Mouse (Mus musculus): ENCODE measurements at regions not wholly inside any gene's neighbourhood (a gene's known extent, or its start where the extent isn't known, plus 50 kb on each side); places are given as distances from the start of the nearest gene placed in this dataset.

GRCm38 (mm10) chr13:39329794-39330193 lies 369.1 kb upstream of the Slc35b3 start:
- Histone ChIP-seq H3K4me2 (replicated peaks; ENCODE audit: low read depth, low read length) (no peak overlapping the region), H3K27ac (ENCODE audit: low read length) (no peak overlapping the region), H3K9me3 (ENCODE audit: control insufficient read depth, low read depth, low read length) (no peaks in the 10 kb centered on the region), H3K9ac (replicated peaks; ENCODE audit: low read depth, low read length) (no peak overlapping the region), H3K36me3 (ENCODE audit: control insufficient read depth, insufficient read depth, low read length) (no peaks in the 10 kb centered on the region), H3K4me1 (ENCODE audit: control insufficient read depth, insufficient read depth, low read length) (no peaks in the 10 kb centered on the region), H3K27me3 (ENCODE audit: control insufficient read depth, insufficient read depth, low read length) (no peaks in the 10 kb centered on the region), H3K4me3 (ENCODE audit: low read depth, low read length) (no peak overlapping the region)
- WGBS = 87% methylated on average over 3 of the region's 3 CpGs
- ATAC-seq (ENCODE audit: insufficient number of reproducible peaks, insufficient read depth, low FRiP score, low read depth) = no peak

- Histone ChIP-seq H3K36me3 (ENCODE audit: control insufficient read depth, insufficient read depth, low read length) (no peaks in the 10 kb centered on the region), H3K9ac (replicated peaks; ENCODE audit: low read depth, low read length) (no peak overlapping the region), H3K4me1 (ENCODE audit: control insufficient read depth, insufficient read depth, low read length) (no peaks in the 10 kb centered on the region), H3K27ac (ENCODE audit: low read length) (no peak overlapping the region), H3K27me3 (ENCODE audit: control insufficient read depth, insufficient read depth, low read length) (no peaks in the 10 kb centered on the region), H3K9me3 (ENCODE audit: control insufficient read depth, low read depth, low read length) (no peaks in the 10 kb centered on the region), H3K4me2 (replicated peaks; ENCODE audit: low read depth, low read length) (no peak overlapping the region), H3K4me3 (ENCODE audit: low read depth, low read length) (no peak overlapping the region)
- no peak for ATAC-seq (ENCODE audit: insufficient number of reproducible peaks, insufficient read depth, low FRiP score, low read depth)
- WGBS = 47% methylated on average over 8 of the region's 8 CpGs
These were observed 365.5 kb upstream of the Slc35b3 start for GRCm38 (mm10) chr13:39326176-39326575.

- H3K4me2 ChIP-seq (replicated peaks; ENCODE audit: low read depth, low read length) = no peak overlapping the region
- no peak for ATAC-seq (ENCODE audit: insufficient number of reproducible peaks, insufficient read depth, low FRiP score, low read depth)
- no peak overlapping the region for H3K4me3 ChIP-seq (ENCODE audit: low read depth, low read length)
- no peak overlapping the region for H3K9ac ChIP-seq (replicated peaks; ENCODE audit: low read depth, low read length)
- H3K27me3 ChIP-seq (ENCODE audit: control insufficient read depth, insufficient read depth, low read length) = no peaks in the 10 kb centered on the region
- 84% methylated on average over 3 of the region's 3 CpGs for WGBS
- H3K9me3 ChIP-seq (ENCODE audit: control insufficient read depth, low read depth, low read length) = no peaks in the 10 kb centered on the region
- H3K4me1 ChIP-seq (ENCODE audit: control insufficient read depth, insufficient read depth, low read length) = no peaks in the 10 kb centered on the region
- no peaks in the 10 kb centered on the region for H3K36me3 ChIP-seq (ENCODE audit: control insufficient read depth, insufficient read depth, low read length)
- H3K27ac ChIP-seq (ENCODE audit: low read length) = no peak overlapping the region
These were observed 360.4 kb upstream of the Slc35b3 start for GRCm38 (mm10) chr13:39321111-39321510.

GRCm38 (mm10) chr13:39309758-39310157 lies 349.1 kb upstream of the Slc35b3 start:
- WGBS = 89% methylated on average over 5 of the region's 5 CpGs
- Histone ChIP-seq H3K4me1 (ENCODE audit: control insufficient read depth, insufficient read depth, low read length) (no peaks in the 10 kb centered on the region), H3K4me2 (replicated peaks; ENCODE audit: low read depth, low read length) (no peak overlapping the region), H3K36me3 (ENCODE audit: control insufficient read depth, insufficient read depth, low read length) (no peaks in the 10 kb centered on the region), H3K27me3 (ENCODE audit: control insufficient read depth, insufficient read depth, low read length) (no peaks in the 10 kb centered on the region), H3K9me3 (ENCODE audit: control insufficient read depth, low read depth, low read length) (no peaks in the 10 kb centered on the region), H3K4me3 (ENCODE audit: low read depth, low read length) (no peak overlapping the region), H3K9ac (replicated peaks; ENCODE audit: low read depth, low read length) (no peak overlapping the region), H3K27ac (ENCODE audit: low read length) (no peak overlapping the region)
- ATAC-seq (ENCODE audit: insufficient number of reproducible peaks, insufficient read depth, low FRiP score, low read depth) = no peak

GRCm38 (mm10) chr13:39307845-39308244 lies 347.2 kb upstream of the Slc35b3 start:
- no peaks in the 10 kb centered on the region for H3K36me3 ChIP-seq (ENCODE audit: control insufficient read depth, insufficient read depth, low read length)
- H3K4me3 ChIP-seq (ENCODE audit: low read depth, low read length) = no peak overlapping the region
- ATAC-seq (ENCODE audit: insufficient number of reproducible peaks, insufficient read depth, low FRiP score, low read depth) = no peak
- H3K9me3 ChIP-seq (ENCODE audit: control insufficient read depth, low read depth, low read length) = no peaks in the 10 kb centered on the region
- H3K27me3 ChIP-seq (ENCODE audit: control insufficient read depth, insufficient read depth, low read length) = no peaks in the 10 kb centered on the region
- H3K4me1 ChIP-seq (ENCODE audit: control insufficient read depth, insufficient read depth, low read length) = no peaks in the 10 kb centered on the region
- no peak overlapping the region for H3K9ac ChIP-seq (replicated peaks; ENCODE audit: low read depth, low read length)
- H3K27ac ChIP-seq (ENCODE audit: low read length) = no peak overlapping the region
- WGBS = 87% methylated on average over 9 of the region's 9 CpGs
- no peak overlapping the region for H3K4me2 ChIP-seq (replicated peaks; ENCODE audit: low read depth, low read length)

- no peaks in the 10 kb centered on the region for H3K27me3 ChIP-seq (ENCODE audit: control insufficient read depth, insufficient read depth, low read length)
- no peak overlapping the region for H3K9ac ChIP-seq (replicated peaks; ENCODE audit: low read depth, low read length)
- WGBS = 69% methylated on average over 3 of the region's 3 CpGs
- H3K4me2 ChIP-seq (replicated peaks; ENCODE audit: low read depth, low read length) = no peak overlapping the region
- no peaks in the 10 kb centered on the region for H3K9me3 ChIP-seq (ENCODE audit: control insufficient read depth, low read depth, low read length)
- H3K36me3 ChIP-seq (ENCODE audit: control insufficient read depth, insufficient read depth, low read length) = no peaks in the 10 kb centered on the region
- H3K4me1 ChIP-seq (ENCODE audit: control insufficient read depth, insufficient read depth, low read length) = no peaks in the 10 kb centered on the region
- no peak for ATAC-seq (ENCODE audit: insufficient number of reproducible peaks, insufficient read depth, low FRiP score, low read depth)
- H3K4me3 ChIP-seq (ENCODE audit: low read depth, low read length) = no peak overlapping the region
- H3K27ac ChIP-seq (ENCODE audit: low read length) = no peak overlapping the region
These were observed 346.2 kb upstream of the Slc35b3 start for GRCm38 (mm10) chr13:39306851-39307250.

GRCm38 (mm10) chr13:39297129-39297528 lies 336.5 kb upstream of the Slc35b3 start:
- Histone ChIP-seq H3K36me3 (ENCODE audit: control insufficient read depth, insufficient read depth, low read length) (no peaks in the 10 kb centered on the region), H3K27ac (ENCODE audit: low read length) (no peak overlapping the region), H3K4me1 (ENCODE audit: control insufficient read depth, insufficient read depth, low read length) (no peaks in the 10 kb centered on the region), H3K4me2 (replicated peaks; ENCODE audit: low read depth, low read length) (no peak overlapping the region), H3K4me3 (ENCODE audit: low read depth, low read length) (no peak overlapping the region), H3K27me3 (ENCODE audit: control insufficient read depth, insufficient read depth, low read length) (no peaks in the 10 kb centered on the region), H3K9me3 (ENCODE audit: control insufficient read depth, low read depth, low read length) (no peaks in the 10 kb centered on the region), H3K9ac (replicated peaks; ENCODE audit: low read depth, low read length) (no peak overlapping the region)
- 82% methylated on average over 6 of the region's 6 CpGs for WGBS
- ATAC-seq (ENCODE audit: insufficient number of reproducible peaks, insufficient read depth, low FRiP score, low read depth) = no peak

GRCm38 (mm10) chr13:39290216-39290960 lies 329.7 kb upstream of the Slc35b3 start:
- no peak overlapping the region for H3K27ac ChIP-seq (ENCODE audit: low read length)
- H3K9me3 ChIP-seq (ENCODE audit: control insufficient read depth, low read depth, low read length) = no peaks in the 10 kb centered on the region
- no peak overlapping the region for H3K9ac ChIP-seq (replicated peaks; ENCODE audit: low read depth, low read length)
- WGBS = 63% methylated on average over 5 of the region's 6 CpGs
- no peaks in the 10 kb centered on the region for H3K4me1 ChIP-seq (ENCODE audit: control insufficient read depth, insufficient read depth, low read length)
- ATAC-seq (ENCODE audit: insufficient number of reproducible peaks, insufficient read depth, low FRiP score, low read depth) = no peak
- no peak overlapping the region for H3K4me2 ChIP-seq (replicated peaks; ENCODE audit: low read depth, low read length)
- H3K4me3 ChIP-seq (ENCODE audit: low read depth, low read length) = no peak overlapping the region
- no peaks in the 10 kb centered on the region for H3K36me3 ChIP-seq (ENCODE audit: control insufficient read depth, insufficient read depth, low read length)
- no peaks in the 10 kb centered on the region for H3K27me3 ChIP-seq (ENCODE audit: control insufficient read depth, insufficient read depth, low read length)

GRCm38 (mm10) chr13:39282272-39282671 lies 321.6 kb upstream of the Slc35b3 start:
- WGBS = 92% methylated on average over 2 of the region's 2 CpGs
- H3K27me3 ChIP-seq (ENCODE audit: control insufficient read depth, insufficient read depth, low read length) = no peaks in the 10 kb centered on the region
- H3K36me3 ChIP-seq (ENCODE audit: control insufficient read depth, insufficient read depth, low read length) = no peaks in the 10 kb centered on the region
- H3K4me3 ChIP-seq (ENCODE audit: low read depth, low read length) = no peak overlapping the region
- H3K9ac ChIP-seq (replicated peaks; ENCODE audit: low read depth, low read length) = no peak overlapping the region
- no peaks in the 10 kb centered on the region for H3K4me1 ChIP-seq (ENCODE audit: control insufficient read depth, insufficient read depth, low read length)
- no peak overlapping the region for H3K27ac ChIP-seq (ENCODE audit: low read length)
- ATAC-seq (ENCODE audit: insufficient number of reproducible peaks, insufficient read depth, low FRiP score, low read depth) = no peak
- H3K9me3 ChIP-seq (ENCODE audit: control insufficient read depth, low read depth, low read length) = no peaks in the 10 kb centered on the region
- H3K4me2 ChIP-seq (replicated peaks; ENCODE audit: low read depth, low read length) = no peak overlapping the region

Measured in stomach, embryonic 14.5 days (tissue).